Mouse (Mus musculus) MEL (cell line): ENCODE data around the gene Rab11fip4. TPM values are rescaled to one million over a fixed set of nuclear protein-coding genes. Genes with fewer than 3 reads are reported as not detected.

Experiments used
- DNase-seq: peaks from one replicate; pipeline ENCODE4 v3.0.0; 2011; ENCODE audit warnings: low read depth, low spot score
- H3K27ac ChIP-seq: 2 replicates; pipeline ENCODE4 v1.5.1; 2012; ENCODE audit warnings: low read depth, mild to moderate bottlenecking, control low read depth, low read length, moderate library complexity; ENCODE audit not compliant: control insufficient read depth
- H3K27me3 ChIP-seq, 2 experiments: fragments of 150-350 bp in 1 of 2; sonication (generic) in 1 of 2; 2 replicates each; pipeline ENCODE4 v1.6.1; 2012; ENCODE audit warnings: low read length in 2 of 2, mild to moderate bottlenecking in 2 of 2, improper control_type of control experiment in 1 of 2, moderate library complexity in 1 of 2; ENCODE audit not compliant: insufficient read depth in 2 of 2, control insufficient read depth in 1 of 2
- H3K36me3 ChIP-seq, 2 experiments: 2 replicates each; pipeline ENCODE4 v1.6.1; 2012 to 2014; ENCODE audit warnings: low read length in 2 of 2, improper control_type of control experiment in 1 of 2, inconsistent platforms in 1 of 2, mild to moderate bottlenecking in 1 of 2; ENCODE audit not compliant: insufficient read depth in 2 of 2, control insufficient read depth in 1 of 2
- H3K4me1 ChIP-seq, 2 experiments: fragments of 150-350 bp in 1 of 2; sonication (generic) in 1 of 2; 2 replicates each; pipeline ENCODE4 v1.6.1; 2012; ENCODE audit warnings: low read length in 2 of 2, improper control_type of control experiment in 1 of 2, mild to moderate bottlenecking in 1 of 2; ENCODE audit not compliant: insufficient read depth in 2 of 2, control insufficient read depth in 1 of 2
- H3K4me3 ChIP-seq, 2 experiments: fragments of 150-350 bp in 1 of 2; sonication (generic) in 1 of 2; 2 replicates each; pipeline ENCODE4 v1.5.1; 2012; ENCODE audit warnings: low read depth in 2 of 2, low read length in 2 of 2, mild to moderate bottlenecking in 2 of 2, moderate library complexity in 2 of 2, control low read depth in 1 of 2, improper control_type of control experiment in 1 of 2; ENCODE audit not compliant: control insufficient read depth in 1 of 2, insufficient read depth in 1 of 2
- H3K79me2 ChIP-seq: 2 replicates; pipeline ENCODE4 v1.6.1; 2012; ENCODE audit warnings: mild to moderate bottlenecking, low read length, moderate library complexity; ENCODE audit not compliant: control insufficient read depth, poor library complexity, insufficient read depth
- H3K9ac ChIP-seq: 2 replicates; pipeline ENCODE4 v1.6.1; 2012; ENCODE audit warnings: low read depth, mild to moderate bottlenecking, control low read depth, low read length, moderate library complexity; ENCODE audit not compliant: control insufficient read depth, poor library complexity, severe bottlenecking
- H3K9me3 ChIP-seq: fragments of 150-350 bp; sonication (generic); replicated peaks from 2 replicates; pipeline ENCODE4 v1.6.1; 2012; ENCODE audit warnings: mild to moderate bottlenecking, low read length, improper control_type of control experiment, moderate library complexity; ENCODE audit not compliant: insufficient read depth
- CHD1 ChIP-seq: IDR thresholded peaks from 2 replicates; pipeline ENCODE4 v1.6.1; 2012; ENCODE audit warnings: low read depth, mild to moderate bottlenecking, inconsistent platforms, low read length, improper control_type of control experiment
- CHD2 ChIP-seq: IDR thresholded peaks from 2 replicates; pipeline ENCODE4 v1.6.1; 2011; ENCODE audit warnings: low read length, improper control_type of control experiment
- CTCF ChIP-seq, 3 experiments: IDR thresholded peaks in 2 of 3; conservative IDR thresholded peaks in 1 of 3; 2 replicates each; pipeline ENCODE4 v1.5.1; 2011 to 2012; ENCODE audit warnings: low read length in 3 of 3, low read depth in 2 of 3, mild to moderate bottlenecking in 2 of 3, improper control_type of control experiment in 1 of 3, inconsistent platforms in 1 of 3, mixed read lengths in 1 of 3, moderate library complexity in 1 of 3; ENCODE audit not compliant: control insufficient read depth in 1 of 3, insufficient read depth in 1 of 3, poor library complexity in 1 of 3, severe bottlenecking in 1 of 3
- ELF1 ChIP-seq: IDR thresholded peaks from 2 replicates; pipeline ENCODE4 v1.6.1; 2014; ENCODE audit warnings: low read depth, mild to moderate bottlenecking, inconsistent platforms, low read length, improper control_type of control experiment, moderate library complexity
- ETS1 ChIP-seq: IDR thresholded peaks from 2 replicates; pipeline ENCODE4 v1.6.1; 2012; ENCODE audit warnings: low read depth, mild to moderate bottlenecking, inconsistent platforms, low read length, improper control_type of control experiment, moderate library complexity
- GATA1 ChIP-seq: IDR thresholded peaks from 2 replicates; pipeline ENCODE4 v1.6.1; 2011; ENCODE audit warnings: low read depth, low read length, improper control_type of control experiment
- HCFC1 ChIP-seq: IDR thresholded peaks from 2 replicates; pipeline ENCODE4 v1.6.1; 2012; ENCODE audit warnings: low read depth, mild to moderate bottlenecking, inconsistent platforms, low read length, improper control_type of control experiment, moderate library complexity
- MAZ ChIP-seq: IDR thresholded peaks from 2 replicates; pipeline ENCODE4 v1.6.1; 2012; ENCODE audit warnings: low read depth, mild to moderate bottlenecking, inconsistent platforms, low read length, improper control_type of control experiment
- MEF2A ChIP-seq: IDR thresholded peaks from 2 replicates; pipeline ENCODE4 v1.6.1; 2014; ENCODE audit warnings: low read depth, mild to moderate bottlenecking, inconsistent platforms, low read length, improper control_type of control experiment; ENCODE audit not compliant: poor library complexity, insufficient replicate concordance, severe bottlenecking; ENCODE audit errors: extremely low read depth
- MYB ChIP-seq: IDR thresholded peaks from 2 replicates; pipeline ENCODE4 v1.6.1; 2011; ENCODE audit warnings: mild to moderate bottlenecking, low read depth, low read length, improper control_type of control experiment
- MYC ChIP-seq: IDR thresholded peaks from 2 replicates; pipeline ENCODE4 v1.6.1; 2011; ENCODE audit warnings: low read depth, mild to moderate bottlenecking, low read length, improper control_type of control experiment, moderate library complexity
- NELFE ChIP-seq: IDR thresholded peaks from 2 replicates; pipeline ENCODE4 v1.6.1; 2011; ENCODE audit warnings: low read depth, low read length, improper control_type of control experiment
- NRF1 ChIP-seq: IDR thresholded peaks from 2 replicates; pipeline ENCODE4 v1.6.1; 2014; ENCODE audit warnings: low read depth, mild to moderate bottlenecking, inconsistent platforms, low read length, improper control_type of control experiment, moderate library complexity; ENCODE audit not compliant: poor library complexity, insufficient read depth, severe bottlenecking
- POLR2AphosphoS2 ChIP-seq: IDR thresholded peaks from 2 replicates; pipeline ENCODE4 v1.6.1; 2011; ENCODE audit warnings: low read length, improper control_type of control experiment
- RAD21 ChIP-seq: IDR thresholded peaks from 2 replicates; pipeline ENCODE4 v1.6.1; 2011; ENCODE audit warnings: mild to moderate bottlenecking, low read depth, low read length, improper control_type of control experiment
- SIN3A ChIP-seq: IDR thresholded peaks from 2 replicates; pipeline ENCODE4 v1.6.1; 2012; ENCODE audit warnings: low read length, improper control_type of control experiment, inconsistent platforms
- SMC3 ChIP-seq: IDR thresholded peaks from 2 replicates; pipeline ENCODE4 v1.6.1; 2011; ENCODE audit warnings: low read depth, low read length, improper control_type of control experiment
- UBTF ChIP-seq: IDR thresholded peaks from 2 replicates; pipeline ENCODE4 v1.6.1; 2012; ENCODE audit warnings: low read depth, mild to moderate bottlenecking, inconsistent platforms, low read length, improper control_type of control experiment, moderate library complexity, borderline replicate concordance; ENCODE audit not compliant: insufficient read depth
- USF1 ChIP-seq: IDR thresholded peaks from 2 replicates; pipeline ENCODE4 v1.6.1; 2014; ENCODE audit warnings: low read depth, mild to moderate bottlenecking, inconsistent platforms, low read length, improper control_type of control experiment, moderate library complexity
- USF2 ChIP-seq, 2 experiments: IDR thresholded peaks; 2 replicates each; pipeline ENCODE4 v1.6.1; 2011 to 2012; ENCODE audit warnings: improper control_type of control experiment in 2 of 2, low read length in 2 of 2, borderline replicate concordance in 1 of 2, inconsistent platforms in 1 of 2, low read depth in 1 of 2, mild to moderate bottlenecking in 1 of 2; ENCODE audit not compliant: insufficient read depth in 1 of 2
- ZC3H11A ChIP-seq: IDR thresholded peaks from 2 replicates; pipeline ENCODE4 v1.6.1; 2012; ENCODE audit warnings: low read depth, mild to moderate bottlenecking, inconsistent platforms, low read length, improper control_type of control experiment
- ZNF384 ChIP-seq: IDR thresholded peaks from 2 replicates; pipeline ENCODE4 v1.6.1; 2012; ENCODE audit warnings: low read depth, mild to moderate bottlenecking, inconsistent platforms, low read length, improper control_type of control experiment
- polyA plus RNA-seq, 2 experiments: library from polyadenylated mRNA; stranded (reverse) in 1 of 2; unstranded in 1 of 2; fragments of >175 nt in 1 of 2; fragments of >200 nt in 1 of 2; gene quantifications; 2 replicates each; pipeline versions ENCODE4 v1.2.1 to v1.2.4; 2012; ENCODE audit warnings: low replicate concordance in 2 of 2, low read depth in 1 of 2; ENCODE audit not compliant: insufficient read length in 2 of 2, insufficient read depth in 1 of 2, missing spikeins in 1 of 2
- total RNA-seq: library from RNA; depleted of rRNA; stranded (reverse); fragments of 300-350 nt; gene quantifications from 2 replicates; pipeline ENCODE4 v1.2.3, GENCODE M21; 2012

The Rab11fip4 gene
- total and polyA plus RNA-seq, 3 experiments, result under 0.01 to 0.03 TPM; not detected in 1

DNA sequence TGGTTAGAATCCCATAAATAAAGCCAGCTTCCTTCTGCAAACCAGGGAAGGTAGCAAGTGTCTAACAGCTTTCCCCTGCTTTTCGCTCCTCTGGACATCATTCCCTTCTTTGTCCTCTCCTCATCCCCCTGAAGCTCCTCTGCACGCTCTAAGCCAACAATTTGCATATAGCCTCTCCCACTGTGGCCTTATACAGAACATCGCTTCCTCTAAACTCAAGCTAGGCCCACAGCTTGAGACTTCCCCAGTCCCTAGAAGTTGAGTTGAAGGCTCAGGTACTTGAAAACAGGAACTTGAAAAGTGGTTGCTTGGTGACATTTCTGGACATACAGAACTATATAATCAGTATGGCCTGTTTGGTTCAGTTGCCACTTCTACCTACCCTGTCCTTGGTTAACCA is 17.2 kb upstream of the Rab11fip4 start:
- no peaks in the 10 kb centered on the region for H3K27me3 ChIP-seq
- peak; percentile 69 for DNase-seq
- H3K79me2 ChIP-seq, result no peaks in the 10 kb centered on the region
- no peaks in the 10 kb centered on the region for H3K9me3 ChIP-seq
- no peak overlapping the region for H3K9ac ChIP-seq
- TF ChIP-seq NRF1, result no peak
- TF ChIP-seq, all 39 proteins: peak for 0
- Histone ChIP-seq H3K4me3 (no peak overlapping the region), H3K27ac (no peak overlapping the region), H3K36me3 (peaks cover 0 to 14% of the 10 kb centered on the region in 2 experiments; a peak in 2 of 4 replicates), H3K4me1 (no peaks in the 10 kb centered on the region)

DNA sequence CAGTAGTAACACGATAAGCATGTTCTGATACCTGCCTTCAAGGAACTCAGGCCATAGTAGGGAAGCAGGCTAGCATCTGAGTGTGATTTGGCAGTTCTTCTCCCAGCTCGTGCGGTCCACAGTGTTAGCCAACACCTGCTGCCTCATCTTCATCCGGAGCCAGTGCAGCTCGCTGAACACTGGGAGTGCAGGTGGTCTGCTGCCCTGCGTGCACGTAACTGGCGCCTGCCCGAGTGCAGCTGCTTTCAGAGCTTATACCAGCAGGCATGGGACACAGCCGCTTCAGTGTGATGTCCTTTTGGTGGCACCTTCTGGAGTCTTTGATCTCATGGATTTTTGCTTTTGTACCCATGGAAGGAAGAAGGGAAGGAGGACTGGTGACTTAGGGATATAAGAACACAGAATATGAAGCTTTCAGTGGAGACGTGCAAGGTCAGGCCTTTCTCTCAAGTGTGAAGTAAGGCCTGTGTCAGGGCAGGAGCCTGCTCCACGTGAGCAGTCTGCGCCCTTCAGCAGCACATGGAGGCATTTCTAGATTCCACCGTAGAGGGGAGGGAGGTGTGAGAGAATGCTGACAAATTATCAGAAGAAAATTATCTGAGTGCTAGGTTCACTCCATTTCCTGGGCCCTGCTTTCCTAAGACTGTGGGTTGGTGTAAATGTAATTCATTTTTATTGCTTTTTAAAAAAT is 15.5 kb upstream of the Rab11fip4 start:
- no peak overlapping the region for H3K9ac ChIP-seq
- no peak for DNase-seq
- H3K36me3 ChIP-seq, result peaks cover 0 to 8% of the 10 kb centered on the region in 2 experiments; a peak in 2 of 4 replicates
- H3K9me3 ChIP-seq, result no peaks in the 10 kb centered on the region
- H3K27me3 ChIP-seq, result no peaks in the 10 kb centered on the region
- H3K27ac ChIP-seq, result no peak overlapping the region
- TF ChIP-seq NRF1 (no peak), MAZ (no peak), MYB (no peak), CHD1 (no peak), MEF2A (no peak), SIN3A (no peak)
- H3K4me3 ChIP-seq, result no peak overlapping the region
- no peaks in the 10 kb centered on the region for H3K4me1 ChIP-seq
- no peaks in the 10 kb centered on the region for H3K79me2 ChIP-seq

DNA sequence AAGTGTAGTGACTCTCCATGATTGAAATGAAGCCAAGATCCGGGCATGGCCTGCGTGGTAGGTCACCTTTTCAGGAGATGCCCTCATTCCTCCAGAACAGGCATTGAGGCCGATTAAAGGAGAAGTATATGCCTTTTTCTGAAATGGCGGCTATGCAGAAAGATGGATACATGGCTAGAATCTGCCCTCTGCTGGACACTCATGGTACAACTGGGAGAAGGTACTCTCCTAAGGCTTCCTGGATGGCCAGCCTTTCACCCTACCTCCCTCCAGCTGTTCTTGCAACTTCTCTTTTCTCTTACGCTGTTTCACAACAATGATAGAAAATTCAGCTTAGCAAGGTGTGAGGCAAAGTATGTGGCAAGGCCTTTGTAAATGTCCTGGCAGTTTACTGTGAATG is 13.3 kb upstream of the Rab11fip4 start:
- TF ChIP-seq GATA1, result no peak
- TF ChIP-seq HCFC1, result peak; percentile 36; the same call in 1 of the 2 replicates
- TF ChIP-seq ETS1, result 0 out of 2 replicates have a peak, but pooled peaks have one; percentile 23
- TF ChIP-seq USF1, result no peak
- TF ChIP-seq USF2 (IDR thresholded peaks at IDR 0.05; ENCODE audit: borderline replicate concordance in 1 of 2, insufficient read depth in 1 of 2, low read depth in 1 of 2, low read length in 2 of 2), result no peak
- TF ChIP-seq CTCF (IDR thresholded peaks at IDR 0.05 in 2 of 3, conservative IDR thresholded peaks at IDR 0.05 in 1 of 3; ENCODE audit: control insufficient read depth in 1 of 3, insufficient read depth in 1 of 3, low read depth in 2 of 3, low read length in 3 of 3, poor library complexity in 1 of 3, severe bottlenecking in 1 of 3), result peak; percentile 74 to 97 (median 88)
- peak; percentile 96 for TF ChIP-seq ZC3H11A
- peak; percentile 54; the same call in 1 of the 2 replicates for TF ChIP-seq ELF1
- peak; percentile 93 for TF ChIP-seq SMC3
- TF ChIP-seq POLR2AphosphoS2, result no peak
- TF ChIP-seq RAD21, result peak; percentile 95
- no peak for TF ChIP-seq CHD2
- TF ChIP-seq MYC, result 0 out of 2 replicates have a peak, but pooled peaks have one; percentile 48
- no peak for TF ChIP-seq UBTF
- no peak for TF ChIP-seq NELFE
- TF ChIP-seq ZNF384, result peak; percentile 35; the same call in 1 of the 2 replicates
- H3K79me2 ChIP-seq, result no peaks in the 10 kb centered on the region
- H3K9me3 ChIP-seq, result no peaks in the 10 kb centered on the region
- peaks cover 0 to 4% of the 10 kb centered on the region in 2 experiments; a peak in 1 of 4 replicates for H3K36me3 ChIP-seq
- H3K4me1 ChIP-seq, result no peaks in the 10 kb centered on the region
- H3K4me3 ChIP-seq, result no peak overlapping the region
- no peaks in the 10 kb centered on the region for H3K27me3 ChIP-seq
- no peak overlapping the region for H3K9ac ChIP-seq
- DNase-seq, result peak; percentile 88
- H3K27ac ChIP-seq, result no peak overlapping the region
